Mouse (Mus musculus) lung, embryonic 16.5 days (tissue): ENCODE measurements around the gene Lig3. TPM values are rescaled to one million over a fixed set of nuclear protein-coding genes. Genes with fewer than 3 reads are reported as not detected.
A peak's percentile ranks its signal among the peaks of the same experiment; 100 is the strongest.

Experiments
- ATAC-seq: fragments of 200-750 bp; cut with Nextera tagmentation; 2 replicates; pipeline ENCODE4 v1.8.0; 2017; ENCODE audit warnings: low read depth, mild to moderate bottlenecking, moderate library complexity
- H3K27ac ChIP-seq: fragments of 300-500 bp; sonication (generic); 2 replicates; pipeline ENCODE4 v1.5.1; 2014; ENCODE audit warnings: mild to moderate bottlenecking, control low read depth, low read length
- H3K27me3 ChIP-seq: fragments of 300-500 bp; sonication (generic); 2 replicates; pipeline ENCODE4 v1.6.1; 2014; ENCODE audit warnings: low read depth, low read length, mixed read lengths; ENCODE audit not compliant: control insufficient read depth, insufficient read depth
- H3K36me3 ChIP-seq: fragments of 300-500 bp; sonication (generic); 2 replicates; pipeline ENCODE4 v1.6.1; 2014; ENCODE audit warnings: low read length; ENCODE audit not compliant: control insufficient read depth, insufficient read depth
- H3K4me1 ChIP-seq: fragments of 300-500 bp; sonication (generic); replicated peaks from 2 replicates; pipeline ENCODE4 v1.6.1; 2014; ENCODE audit warnings: low read length, mixed read lengths; ENCODE audit not compliant: control insufficient read depth, insufficient read depth
- H3K4me2 ChIP-seq: fragments of 300-500 bp; sonication (generic); 2 replicates; pipeline ENCODE4 v1.6.1; 2014; ENCODE audit warnings: low read depth, low read length, control low read depth
- H3K4me3 ChIP-seq: fragments of 300-500 bp; sonication (generic); 2 replicates; pipeline ENCODE4 v1.5.1; 2014; ENCODE audit warnings: mild to moderate bottlenecking, low read length, control low read depth
- H3K9ac ChIP-seq: fragments of 300-500 bp; sonication (generic); 2 replicates; pipeline ENCODE4 v1.6.1; 2014; ENCODE audit warnings: low read length, control low read depth
- H3K9me3 ChIP-seq: fragments of 300-500 bp; sonication (generic); 2 replicates; pipeline ENCODE4 v1.6.1; 2016; ENCODE audit warnings: low read length; ENCODE audit not compliant: control insufficient read depth
- WGBS: fragments of 180-500 bp; shearing (Covaris S2); extraction: QIAGEN DNeasy Blood & Tissue Kit; methylation state at CpG from one replicate; pipeline ENCODE4 v1.1.7; 2014; 5-methylcytosine and 5-hydroxymethylcytosine counted together
- polyA plus RNA-seq: library from polyadenylated mRNA; unstranded; fragments of >200 nt; fragmentation: Nextera tagmentation; extraction: Ambion mirVana; gene quantifications from 2 replicates; pipeline ENCODE4 v1.2.1, GENCODE M21; 2015

Lig3 gene
- polyA plus RNA-seq, 1 experiment from 2014 or later = 29.5 TPM

- Histone ChIP-seq H3K27me3 (no peaks in the 10 kb centered on the region), H3K4me3 (peak within 1 kb of the TSS; percentile 78), H3K9me3 (0 out of 2 replicates have a peak, but pooled peaks cover 3% of the 10 kb centered on the region), H3K9ac (peak within 1 kb of the TSS; percentile 89), H3K27ac (peak within 1 kb of the TSS; percentile 93), H3K36me3 (peaks cover 3% of the 10 kb centered on the region; the same call in 1 of the 2 replicates), H3K4me1 (peaks cover 14% of the 10 kb centered on the region), H3K4me2 (peak within 1 kb of the TSS; percentile 86)
- peak; percentile 100 for ATAC-seq
- WGBS = under 1% methylated on average over 44 of the region's 44 CpGs
Observed at GRCm38 (mm10) chr11:82763742-82764437, 17.0 kb upstream of the Lig3 start, which contains the start of the genes Cct6b and Zfp830. Cct6b (minus strand) TSS chr11:82764321. Zfp830 (plus strand) TSS chr11:82764345.

GRCm38 (mm10) chr11:82764438-82764924 lies 16.4 kb upstream of the Lig3 start:
- Histone ChIP-seq H3K4me3 (peak overlapping the region; percentile 78), H3K4me2 (peak overlapping the region; percentile 84), H3K9me3 (0 out of 2 replicates have a peak, but pooled peaks cover 3% of the 10 kb centered on the region), H3K36me3 (peaks cover 3% of the 10 kb centered on the region; the same call in 1 of the 2 replicates), H3K4me1 (peaks cover 14% of the 10 kb centered on the region), H3K9ac (peak overlapping the region; percentile 89), H3K27me3 (no peaks in the 10 kb centered on the region), H3K27ac (peak overlapping the region; percentile 93)
- WGBS = under 1% methylated on average over 28 of the region's 28 CpGs
- peak; percentile 69 for ATAC-seq

GRCm38 (mm10) chr11:82780134-82780533 lies 774 bp upstream of the Lig3 start:
- Histone ChIP-seq H3K4me1 (peaks cover 16% of the 10 kb centered on the region), H3K36me3 (peaks cover 5% of the 10 kb centered on the region), H3K4me2 (peak overlapping the region; percentile 81), H3K4me3 (peak overlapping the region; percentile 80), H3K27ac (peak overlapping the region; percentile 80), H3K27me3 (no peaks in the 10 kb centered on the region), H3K9me3 (no peaks in the 10 kb centered on the region), H3K9ac (peak overlapping the region; percentile 97)
- 27% methylated on average over 5 of the region's 5 CpGs for WGBS
- ATAC-seq = no peak

GRCm38 (mm10) chr11:82782197-82782596 lies 1.3 kb downstream of the Lig3 start:
- Histone ChIP-seq H3K27me3 (no peaks in the 10 kb centered on the region), H3K4me3 (peak overlapping the region; percentile 80), H3K9me3 (no peaks in the 10 kb centered on the region), H3K4me2 (peak overlapping the region; percentile 60), H3K4me1 (peaks cover 16% of the 10 kb centered on the region), H3K27ac (no peak overlapping the region), H3K36me3 (peaks cover 13% of the 10 kb centered on the region), H3K9ac (peak overlapping the region; percentile 97)
- 35% methylated on average over 6 of the region's 6 CpGs for WGBS
- no peak for ATAC-seq

GRCm38 (mm10) chr11:82783453-82783852 lies 2.5 kb downstream of the Lig3 start:
- Histone ChIP-seq H3K4me1 (peaks cover 16% of the 10 kb centered on the region), H3K9ac (no peak overlapping the region), H3K4me3 (no peak overlapping the region), H3K27ac (no peak overlapping the region), H3K27me3 (no peaks in the 10 kb centered on the region), H3K36me3 (peaks cover 20% of the 10 kb centered on the region), H3K4me2 (no peak overlapping the region; the same call in 1 of the 2 replicates), H3K9me3 (no peaks in the 10 kb centered on the region)
- 80% methylated on average over 11 of the region's 11 CpGs for WGBS
- no peak for ATAC-seq

GRCm38 (mm10) chr11:82806656-82807055 lies 25.7 kb downstream of the Lig3 start:
- no peak overlapping the region for H3K4me2 ChIP-seq
- no peak overlapping the region for H3K27ac ChIP-seq
- no peaks in the 10 kb centered on the region for H3K27me3 ChIP-seq
- H3K9me3 ChIP-seq = no peaks in the 10 kb centered on the region
- no peak overlapping the region for H3K9ac ChIP-seq
- no peaks in the 10 kb centered on the region for H3K4me1 ChIP-seq
- H3K36me3 ChIP-seq = peaks cover 5% of the 10 kb centered on the region
- ATAC-seq = no peak
- WGBS = 39% methylated on average over 3 of the region's 3 CpGs
- H3K4me3 ChIP-seq = no peak overlapping the region

GRCm38 (mm10) chr11:82807370-82807769 lies 26.5 kb downstream of the Lig3 start:
- 65% methylated on average over 3 of the region's 3 CpGs for WGBS
- Histone ChIP-seq H3K36me3 (peaks cover 4% of the 10 kb centered on the region), H3K4me3 (no peak overlapping the region), H3K27ac (no peak overlapping the region), H3K4me1 (no peaks in the 10 kb centered on the region), H3K9me3 (no peaks in the 10 kb centered on the region), H3K9ac (no peak overlapping the region), H3K27me3 (no peaks in the 10 kb centered on the region), H3K4me2 (no peak overlapping the region)
- no peak for ATAC-seq

GRCm38 (mm10) chr11:82808485-82808884 lies 27.6 kb downstream of the Lig3 start:
- Histone ChIP-seq H3K27me3 (no peaks in the 10 kb centered on the region), H3K4me1 (no peaks in the 10 kb centered on the region), H3K4me2 (no peak overlapping the region), H3K9ac (no peak overlapping the region), H3K9me3 (no peaks in the 10 kb centered on the region), H3K4me3 (no peak overlapping the region), H3K27ac (no peak overlapping the region), H3K36me3 (peaks cover 1% of the 10 kb centered on the region; the same call in 1 of the 2 replicates)
- ATAC-seq = no peak
- whole genome bisulfite sequencing = 64% methylated on average over 5 of the region's 5 CpGs

- Histone ChIP-seq H3K4me1 (no peaks in the 10 kb centered on the region), H3K27me3 (no peaks in the 10 kb centered on the region), H3K4me3 (no peak overlapping the region), H3K36me3 (no peaks in the 10 kb centered on the region), H3K4me2 (no peak overlapping the region), H3K9me3 (no peaks in the 10 kb centered on the region), H3K9ac (no peak overlapping the region), H3K27ac (no peak overlapping the region)
- 57% methylated on average over 4 of the region's 4 CpGs for WGBS
- ATAC-seq = no peak
Observed at GRCm38 (mm10) chr11:82819350-82819749, 38.4 kb downstream of the Lig3 start.
